Mouse (Mus musculus): ENCODE results near the gene Eml1.

- no peak for TF ChIP-seq MAFK (IDR thresholded peaks at IDR 0.05; ENCODE audit: insufficient read depth, low read depth, low read length)
- TF ChIP-seq ZNF384 (IDR thresholded peaks at IDR 0.05; ENCODE audit: low read depth, low read length): no peak
Measured at GRCm38 (mm10) chr12:108338572-108339190, 32.1 kb upstream of the Eml1 start.
